Mouse (Mus musculus) E14TG2a.4 (cell line): Measurements from ENCODE around the gene Gm45808.

Experiments used
- H3K27me3 ChIP-seq: 2 replicates; pipeline ENCODE4 v1.6.1; 2014; ENCODE audit warnings: low read length, control low read depth; ENCODE audit not compliant: insufficient read depth
- H3K36me3 ChIP-seq: 2 replicates; pipeline ENCODE4 v1.6.1; 2014; ENCODE audit warnings: low read length, control low read depth; ENCODE audit not compliant: insufficient read depth
- H3K4me1 ChIP-seq: replicated peaks from 2 replicates; pipeline ENCODE4 v1.6.1; 2014; ENCODE audit warnings: low read depth, low read length, control low read depth
- H3K4me3 ChIP-seq: replicated peaks from 2 replicates; pipeline ENCODE4 v1.5.1; 2014; ENCODE audit warnings: mild to moderate bottlenecking, low read length
- H3K9me3 ChIP-seq: 2 replicates; pipeline ENCODE4 v1.6.1; 2014; ENCODE audit warnings: low read length, control low read depth
- CTCF ChIP-seq: conservative IDR thresholded peaks from 2 replicates; pipeline ENCODE4 v1.5.1; 2014; ENCODE audit warnings: low read length
- NANOG ChIP-seq: IDR thresholded peaks from 2 replicates; pipeline ENCODE4 v1.6.1; 2014; ENCODE audit warnings: borderline replicate concordance, low read length, mixed read lengths
- POU5F1 ChIP-seq: IDR thresholded peaks from 2 replicates; pipeline ENCODE4 v1.6.1; 2014; ENCODE audit warnings: low read length, borderline replicate concordance

The Gm45808 gene

GRCm38 (mm10) chr7:45451344-45451982 is 35.1 kb downstream of the Gm45808 start:
- Histone ChIP-seq H3K36me3 (peaks cover 65% of the 10 kb centered on the region), H3K9me3 (no peaks in the 10 kb centered on the region), H3K4me3 (peak overlapping the region; percentile 57), H3K4me1 (peaks cover 70% of the 10 kb centered on the region), H3K27me3 (no peaks in the 10 kb centered on the region)
- TF ChIP-seq POU5F1 = no peak
- peak; percentile 95 for TF ChIP-seq CTCF

- TF ChIP-seq CTCF (no peak), NANOG (no peak), POU5F1 (no peak)
- Histone ChIP-seq H3K4me1 (peaks cover 59% of the 10 kb centered on the region), H3K36me3 (peaks cover 65% of the 10 kb centered on the region), H3K9me3 (no peaks in the 10 kb centered on the region), H3K4me3 (no peak overlapping the region), H3K27me3 (no peaks in the 10 kb centered on the region)
Observed at GRCm38 (mm10) chr7:45449974-45450373, 36.6 kb downstream of the Gm45808 start.

GRCm38 (mm10) chr7:45447325-45447990 is 39.2 kb downstream of the Gm45808 start:
- Histone ChIP-seq H3K4me3 (peak overlapping the region; percentile 50), H3K4me1 (peaks cover 74% of the 10 kb centered on the region), H3K9me3 (no peaks in the 10 kb centered on the region), H3K36me3 (peaks cover 69% of the 10 kb centered on the region), H3K27me3 (no peaks in the 10 kb centered on the region)
- TF ChIP-seq CTCF = peak; percentile 39
- no peak for TF ChIP-seq POU5F1
- no peak for TF ChIP-seq NANOG

- H3K4me3 ChIP-seq = no peak overlapping the region
- H3K4me1 ChIP-seq = peaks cover 70% of the 10 kb centered on the region
- H3K9me3 ChIP-seq = no peaks in the 10 kb centered on the region
- TF ChIP-seq CTCF (no peak), NANOG (no peak), POU5F1 (no peak)
- no peaks in the 10 kb centered on the region for H3K27me3 ChIP-seq
- H3K36me3 ChIP-seq = peaks cover 65% of the 10 kb centered on the region
Observed at GRCm38 (mm10) chr7:45446589-45446988, 40.0 kb downstream of the Gm45808 start.

- Histone ChIP-seq H3K4me3 (no peak overlapping the region), H3K27me3 (no peaks in the 10 kb centered on the region), H3K9me3 (no peaks in the 10 kb centered on the region), H3K4me1 (peaks cover 72% of the 10 kb centered on the region), H3K36me3 (peaks cover 55% of the 10 kb centered on the region)
- no peak for TF ChIP-seq CTCF
- TF ChIP-seq POU5F1 = no peak
- no peak for TF ChIP-seq NANOG
Observed at GRCm38 (mm10) chr7:45443526-45444420, 42.8 kb downstream of the Gm45808 start.

GRCm38 (mm10) chr7:45437521-45438276 is 48.9 kb downstream of the Gm45808 start, which contains the start of gene Ruvbl2:
Ruvbl2 (minus strand) TSS chr7:45438096.
- Histone ChIP-seq H3K36me3 (peaks cover 22% of the 10 kb centered on the region), H3K27me3 (no peaks in the 10 kb centered on the region), H3K4me1 (peaks cover 78% of the 10 kb centered on the region), H3K4me3 (peak within 1 kb of the TSS; percentile 80), H3K9me3 (no peaks in the 10 kb centered on the region)
- peak; percentile 19; the same call in 1 of the 2 replicates for TF ChIP-seq CTCF
- TF ChIP-seq POU5F1 = no peak

- Histone ChIP-seq H3K9me3 (no peaks in the 10 kb centered on the region), H3K36me3 (peaks cover 23% of the 10 kb centered on the region), H3K4me1 (peaks cover 80% of the 10 kb centered on the region), H3K27me3 (no peaks in the 10 kb centered on the region), H3K4me3 (peak overlapping the region; percentile 80)
- TF ChIP-seq POU5F1 = no peak
Observed at GRCm38 (mm10) chr7:45437046-45437445, 49.6 kb downstream of the Gm45808 start.

GRCm38 (mm10) chr7:45436444-45436843 is 50.2 kb downstream of the Gm45808 start:
- no peaks in the 10 kb centered on the region for H3K27me3 ChIP-seq
- H3K4me1 ChIP-seq = peaks cover 82% of the 10 kb centered on the region
- TF ChIP-seq CTCF = no peak
- peaks cover 25% of the 10 kb centered on the region for H3K36me3 ChIP-seq
- H3K4me3 ChIP-seq = peak overlapping the region; percentile 80; the same call in 1 of the 2 replicates
- no peaks in the 10 kb centered on the region for H3K9me3 ChIP-seq
